Mouse (Mus musculus): ENCODE data around the gene Slco1b2.

Gene Slco1b2

DNA sequence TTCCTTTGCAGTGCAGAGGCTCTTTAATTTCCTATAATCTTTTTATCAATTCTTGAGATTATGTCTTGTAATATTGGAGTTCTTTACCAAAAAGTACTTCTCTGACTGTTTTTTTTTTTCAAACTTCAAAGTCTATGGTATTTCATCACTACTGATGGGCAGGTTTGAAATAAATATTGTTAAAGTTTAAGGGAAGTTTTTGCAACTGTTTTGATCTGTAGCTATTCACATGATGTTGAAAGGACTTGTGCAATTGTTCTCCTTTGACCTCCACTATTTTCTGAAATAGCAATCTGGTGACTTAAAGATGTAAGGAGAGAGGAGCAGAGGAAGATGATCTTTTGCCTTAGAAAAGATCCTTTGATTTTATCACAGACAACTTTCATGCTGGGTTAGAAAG lies 15.3 kb upstream of the Slco1b2 start:
- H3K27me3 ChIP-seq (ENCODE audit: insufficient read depth, low read length): no peaks in the 10 kb centered on the region
- H3K4me1 ChIP-seq (replicated peaks; ENCODE audit: low read depth, low read length): no peaks in the 10 kb centered on the region; the same call in 1 of the 2 replicates
- TF ChIP-seq NANOG (IDR thresholded peaks at IDR 0.05; ENCODE audit: borderline replicate concordance, low read length): no peak
- H3K9me3 ChIP-seq (ENCODE audit: low read length): no peaks in the 10 kb centered on the region
- no peaks in the 10 kb centered on the region for H3K36me3 ChIP-seq (ENCODE audit: insufficient read depth, low read length)
- no peak overlapping the region for H3K4me3 ChIP-seq (replicated peaks; ENCODE audit: low read length)

DNA sequence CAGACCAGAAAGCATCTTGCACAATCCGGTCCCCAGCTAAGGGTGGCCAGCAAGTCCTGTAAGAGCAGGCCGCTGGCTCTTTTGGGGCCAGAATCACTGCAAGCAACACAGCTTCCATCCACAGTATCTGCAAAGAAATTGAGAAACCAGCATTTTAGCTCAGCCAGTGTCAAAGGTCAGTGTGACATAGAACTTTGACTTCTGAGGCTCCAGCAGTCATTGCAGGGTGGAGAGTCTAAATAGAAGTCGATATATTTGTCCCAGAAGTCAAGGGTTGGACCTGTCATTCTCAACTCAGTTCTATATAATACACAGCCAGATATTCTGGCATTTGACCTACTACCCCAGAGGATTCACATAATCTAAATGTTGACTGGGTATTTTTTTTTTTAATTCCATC lies 14.0 kb upstream of the Slco1b2 start:
- H3K9me3 ChIP-seq (ENCODE audit: low read length): no peaks in the 10 kb centered on the region
- TF ChIP-seq NANOG (IDR thresholded peaks at IDR 0.05; ENCODE audit: borderline replicate concordance, low read length) (no peak), CTCF (conservative IDR thresholded peaks at IDR 0.05; ENCODE audit: low read length) (no peak), POU5F1 (IDR thresholded peaks at IDR 0.05; ENCODE audit: borderline replicate concordance, low read length) (no peak)
- no peaks in the 10 kb centered on the region; the same call in 1 of the 2 replicates for H3K4me1 ChIP-seq (replicated peaks; ENCODE audit: low read depth, low read length)
- no peak overlapping the region for H3K4me3 ChIP-seq (replicated peaks; ENCODE audit: low read length)
- no peaks in the 10 kb centered on the region for H3K27me3 ChIP-seq (ENCODE audit: insufficient read depth, low read length)
- no peaks in the 10 kb centered on the region for H3K36me3 ChIP-seq (ENCODE audit: insufficient read depth, low read length)

DNA sequence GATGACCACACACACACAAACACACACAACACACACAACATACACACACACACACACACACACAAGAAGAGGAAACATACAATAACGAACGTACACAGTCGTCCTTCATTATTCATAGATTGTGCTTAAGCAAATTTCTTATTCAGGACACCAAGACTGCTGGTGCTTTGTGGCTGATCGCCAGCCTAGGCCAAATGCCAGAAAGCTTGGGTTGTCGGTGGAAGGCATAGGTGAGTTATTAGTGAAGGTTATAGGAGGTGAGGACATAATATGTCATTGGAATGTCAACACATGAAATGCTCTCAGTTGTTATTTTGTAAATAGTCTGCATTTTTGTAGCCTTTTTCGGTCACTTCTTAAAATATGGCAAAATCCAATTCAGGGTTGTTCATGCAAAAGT lies 3.6 kb downstream of the Slco1b2 start:
- Histone ChIP-seq H3K36me3 (ENCODE audit: insufficient read depth, low read length) (no peaks in the 10 kb centered on the region), H3K27me3 (ENCODE audit: insufficient read depth, low read length) (no peaks in the 10 kb centered on the region), H3K9me3 (ENCODE audit: low read length) (no peaks in the 10 kb centered on the region), H3K4me3 (replicated peaks; ENCODE audit: low read length) (no peak overlapping the region), H3K4me1 (replicated peaks; ENCODE audit: low read depth, low read length) (no peaks in the 10 kb centered on the region)
- no peak for TF ChIP-seq NANOG (IDR thresholded peaks at IDR 0.05; ENCODE audit: borderline replicate concordance, low read length)
- TF ChIP-seq CTCF (conservative IDR thresholded peaks at IDR 0.05; ENCODE audit: low read length): no peak
- TF ChIP-seq POU5F1 (IDR thresholded peaks at IDR 0.05; ENCODE audit: borderline replicate concordance, low read length): no peak

DNA sequence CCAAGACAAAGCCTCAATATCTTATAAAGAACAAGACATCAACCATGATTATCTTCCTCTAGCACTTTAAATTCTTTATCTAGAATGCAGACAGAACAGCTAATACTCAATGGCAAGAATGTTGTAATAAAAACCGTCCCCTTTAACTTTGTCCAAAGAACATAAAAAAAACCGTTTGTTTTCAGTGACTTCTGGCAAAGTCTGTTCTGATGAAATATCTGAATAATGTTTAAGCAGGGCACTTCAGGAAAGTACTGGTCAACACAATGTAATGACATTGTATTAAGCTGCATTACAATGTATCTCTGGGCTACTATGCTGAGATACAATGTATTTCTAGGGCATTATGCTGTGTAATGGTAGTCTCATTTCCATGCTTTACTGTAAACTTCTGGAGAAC lies 5.9 kb downstream of the Slco1b2 start:
- Histone ChIP-seq H3K4me1 (replicated peaks; ENCODE audit: low read depth, low read length) (no peaks in the 10 kb centered on the region), H3K27me3 (ENCODE audit: insufficient read depth, low read length) (no peaks in the 10 kb centered on the region), H3K4me3 (replicated peaks; ENCODE audit: low read length) (no peak overlapping the region), H3K9me3 (ENCODE audit: low read length) (no peaks in the 10 kb centered on the region), H3K36me3 (ENCODE audit: insufficient read depth, low read length) (no peaks in the 10 kb centered on the region)
- TF ChIP-seq CTCF (conservative IDR thresholded peaks at IDR 0.05; ENCODE audit: low read length) (no peak), POU5F1 (IDR thresholded peaks at IDR 0.05; ENCODE audit: borderline replicate concordance, low read length) (no peak), NANOG (IDR thresholded peaks at IDR 0.05; ENCODE audit: borderline replicate concordance, low read length) (no peak)

DNA sequence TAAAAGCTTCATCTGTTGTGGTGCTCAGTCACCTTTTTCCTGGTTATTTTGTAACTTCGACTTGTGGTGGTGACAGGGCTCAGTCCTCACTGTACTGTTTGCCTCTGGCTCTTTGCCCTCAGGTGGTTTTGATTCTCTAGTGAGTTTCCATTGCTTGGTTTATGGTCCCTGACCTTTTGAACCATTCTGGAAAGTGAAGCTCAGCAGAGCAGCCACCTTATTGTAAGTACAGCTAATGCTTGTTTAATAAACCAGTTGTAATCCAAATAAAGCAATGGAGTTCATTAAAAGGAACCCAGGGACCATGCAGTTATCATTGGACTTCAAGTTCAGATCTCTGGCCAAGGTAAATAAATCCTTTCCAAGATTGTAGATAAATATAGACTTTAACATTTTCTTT lies 11.3 kb downstream of the Slco1b2 start:
- Histone ChIP-seq H3K27me3 (ENCODE audit: insufficient read depth, low read length) (no peaks in the 10 kb centered on the region), H3K36me3 (ENCODE audit: insufficient read depth, low read length) (no peaks in the 10 kb centered on the region), H3K9me3 (ENCODE audit: low read length) (no peaks in the 10 kb centered on the region), H3K4me3 (replicated peaks; ENCODE audit: low read length) (no peak overlapping the region), H3K4me1 (replicated peaks; ENCODE audit: low read depth, low read length) (no peaks in the 10 kb centered on the region)
- no peak for TF ChIP-seq CTCF (conservative IDR thresholded peaks at IDR 0.05; ENCODE audit: low read length)
- TF ChIP-seq POU5F1 (IDR thresholded peaks at IDR 0.05; ENCODE audit: borderline replicate concordance, low read length): no peak
- TF ChIP-seq NANOG (IDR thresholded peaks at IDR 0.05; ENCODE audit: borderline replicate concordance, low read length): no peak

DNA sequence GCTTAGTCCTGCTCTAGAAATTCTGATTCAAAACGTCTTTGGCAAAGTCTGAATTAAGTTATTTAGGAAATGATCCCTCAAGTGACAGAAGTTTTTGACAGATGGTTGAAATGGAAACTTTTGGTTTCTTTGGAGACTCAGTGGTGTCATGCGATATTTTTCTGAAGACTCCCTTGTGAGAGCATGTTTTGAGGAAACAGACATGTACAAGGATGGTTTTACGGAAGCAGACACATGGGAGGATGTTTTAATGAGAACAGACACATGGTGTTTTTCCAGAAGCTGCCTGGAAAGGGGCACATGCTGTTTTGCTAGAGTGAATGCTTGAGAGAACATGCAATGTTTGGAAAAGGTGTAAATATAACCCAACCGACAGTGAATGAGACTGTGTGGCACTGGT lies 57.7 kb downstream of the Slco1b2 start:
- TF ChIP-seq NANOG (IDR thresholded peaks at IDR 0.05; ENCODE audit: borderline replicate concordance, low read length) (no peak), CTCF (conservative IDR thresholded peaks at IDR 0.05; ENCODE audit: low read length) (no peak), POU5F1 (IDR thresholded peaks at IDR 0.05; ENCODE audit: borderline replicate concordance, low read length) (no peak)
- H3K9me3 ChIP-seq (ENCODE audit: low read length): no peaks in the 10 kb centered on the region
- H3K36me3 ChIP-seq (ENCODE audit: insufficient read depth, low read length): no peaks in the 10 kb centered on the region
- H3K4me1 ChIP-seq (replicated peaks; ENCODE audit: low read depth, low read length): no peaks in the 10 kb centered on the region
- H3K27me3 ChIP-seq (ENCODE audit: insufficient read depth, low read length): no peaks in the 10 kb centered on the region
- H3K4me3 ChIP-seq (replicated peaks; ENCODE audit: low read length): no peak overlapping the region

DNA sequence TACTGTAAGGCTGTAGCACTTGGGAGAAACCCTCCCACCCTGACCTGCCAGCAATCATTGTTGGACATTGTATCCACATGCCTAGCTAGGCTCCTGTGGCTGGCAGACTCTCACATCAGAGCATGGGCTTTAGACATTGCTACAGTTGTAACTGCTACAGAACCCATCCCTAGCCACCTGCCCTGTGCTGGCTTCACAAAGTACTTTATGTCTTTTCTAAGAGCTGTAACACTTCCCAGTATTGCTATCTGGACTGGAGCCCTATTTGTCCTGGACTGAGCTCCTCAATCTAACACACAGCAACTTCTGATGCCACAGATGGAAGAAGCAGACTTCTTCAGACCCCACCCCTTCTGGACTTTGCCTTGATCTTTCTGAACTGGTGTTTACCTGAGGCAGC lies 61.9 kb downstream of the Slco1b2 start:
- Histone ChIP-seq H3K27me3 (ENCODE audit: insufficient read depth, low read length) (no peaks in the 10 kb centered on the region), H3K4me1 (replicated peaks; ENCODE audit: low read depth, low read length) (no peaks in the 10 kb centered on the region), H3K36me3 (ENCODE audit: insufficient read depth, low read length) (no peaks in the 10 kb centered on the region), H3K9me3 (ENCODE audit: low read length) (no peaks in the 10 kb centered on the region), H3K4me3 (replicated peaks; ENCODE audit: low read length) (no peak overlapping the region)
- TF ChIP-seq NANOG (IDR thresholded peaks at IDR 0.05; ENCODE audit: borderline replicate concordance, low read length): no peak
- TF ChIP-seq CTCF (conservative IDR thresholded peaks at IDR 0.05; ENCODE audit: low read length): no peak
- no peak for TF ChIP-seq POU5F1 (IDR thresholded peaks at IDR 0.05; ENCODE audit: borderline replicate concordance, low read length)

Data from E14TG2a.4 (cell line).